Mouse (Mus musculus): ENCODE data around the gene Zfp449. TPM values are rescaled to one million over a fixed set of nuclear protein-coding genes. Genes with fewer than 3 reads are reported as not detected.

The Zfp449 gene
- polyA plus RNA-seq, 2 experiments, result 6.2 to 9.9 TPM

GRCm38 (mm10) chrX:56384142-56384541 lies 37.9 kb downstream of the Zfp449 start:
- no peak for ATAC-seq (ENCODE audit: low FRiP score, low read depth)
- 82% methylated on average over 2 of the region's 2 CpGs for WGBS
- Histone ChIP-seq H3K36me3 (ENCODE audit: control insufficient read depth, insufficient read depth, low read length) (no peaks in the 10 kb centered on the region), H3K27me3 (ENCODE audit: control insufficient read depth, insufficient read depth, low read length) (no peaks in the 10 kb centered on the region), H3K9ac (ENCODE audit: low read depth, low read length, severe bottlenecking) (no peak overlapping the region), H3K4me3 (replicated peaks; ENCODE audit: low read length) (no peak overlapping the region), H3K4me2 (replicated peaks; ENCODE audit: low read depth, low read length, severe bottlenecking) (no peak overlapping the region), H3K4me1 (ENCODE audit: control insufficient read depth, insufficient read depth, low read length) (no peaks in the 10 kb centered on the region), H3K9me3 (ENCODE audit: control insufficient read depth, low read length) (no peaks in the 10 kb centered on the region), H3K27ac (replicated peaks; ENCODE audit: low read depth, low read length) (no peak overlapping the region)
- peak; percentile 20 for DNase-seq (ENCODE audit: low spot score)
- no peak for TF ChIP-seq POLR2A (IDR thresholded peaks at IDR 0.05; ENCODE audit: borderline replicate concordance, extremely low read depth, insufficient read depth, insufficient read length)

GRCm38 (mm10) chrX:56404646-56405045 lies 58.4 kb downstream of the Zfp449 start:
- H3K9me3 ChIP-seq (ENCODE audit: control insufficient read depth, low read length), result no peaks in the 10 kb centered on the region
- H3K9ac ChIP-seq (ENCODE audit: low read depth, low read length, severe bottlenecking), result no peak overlapping the region
- 37% methylated on average over 2 of the region's 2 CpGs for WGBS
- DNase-seq (ENCODE audit: low spot score), result no peak
- H3K4me3 ChIP-seq (replicated peaks; ENCODE audit: low read length), result no peak overlapping the region
- no peak overlapping the region for H3K4me2 ChIP-seq (replicated peaks; ENCODE audit: low read depth, low read length, severe bottlenecking)
- H3K27ac ChIP-seq (replicated peaks; ENCODE audit: low read depth, low read length), result no peak overlapping the region
- ATAC-seq (ENCODE audit: low FRiP score, low read depth), result no peak
- no peaks in the 10 kb centered on the region for H3K27me3 ChIP-seq (ENCODE audit: control insufficient read depth, insufficient read depth, low read length)
- H3K36me3 ChIP-seq (ENCODE audit: control insufficient read depth, insufficient read depth, low read length), result no peaks in the 10 kb centered on the region
- TF ChIP-seq POLR2A (IDR thresholded peaks at IDR 0.05; ENCODE audit: borderline replicate concordance, extremely low read depth, insufficient read depth, insufficient read length), result no peak
- no peaks in the 10 kb centered on the region for H3K4me1 ChIP-seq (ENCODE audit: control insufficient read depth, insufficient read depth, low read length)

- no peaks in the 10 kb centered on the region for H3K4me1 ChIP-seq (ENCODE audit: control insufficient read depth, insufficient read depth, low read length)
- no peaks in the 10 kb centered on the region for H3K36me3 ChIP-seq (ENCODE audit: control insufficient read depth, insufficient read depth, low read length)
- no peak overlapping the region for H3K27ac ChIP-seq (replicated peaks; ENCODE audit: low read depth, low read length)
- WGBS, result 65% methylated on average over 1 of the region's 1 CpGs
- no peaks in the 10 kb centered on the region for H3K9me3 ChIP-seq (ENCODE audit: control insufficient read depth, low read length)
- no peak overlapping the region for H3K4me2 ChIP-seq (replicated peaks; ENCODE audit: low read depth, low read length, severe bottlenecking)
- H3K27me3 ChIP-seq (ENCODE audit: control insufficient read depth, insufficient read depth, low read length), result no peaks in the 10 kb centered on the region
- DNase-seq (ENCODE audit: low spot score) (no peak), ATAC-seq (ENCODE audit: low FRiP score, low read depth) (no peak)
- TF ChIP-seq POLR2A (IDR thresholded peaks at IDR 0.05; ENCODE audit: borderline replicate concordance, extremely low read depth, insufficient read depth, insufficient read length), result no peak
- H3K9ac ChIP-seq (ENCODE audit: low read depth, low read length, severe bottlenecking), result no peak overlapping the region
- H3K4me3 ChIP-seq (replicated peaks; ENCODE audit: low read length), result no peak overlapping the region
These were observed 59.3 kb downstream of the Zfp449 start for GRCm38 (mm10) chrX:56405482-56405881.

GRCm38 (mm10) chrX:56406128-56406527 lies 59.9 kb downstream of the Zfp449 start:
- no peak overlapping the region for H3K4me2 ChIP-seq (replicated peaks; ENCODE audit: low read depth, low read length, severe bottlenecking)
- TF ChIP-seq POLR2A (IDR thresholded peaks at IDR 0.05; ENCODE audit: borderline replicate concordance, extremely low read depth, insufficient read depth, insufficient read length), result no peak
- no peaks in the 10 kb centered on the region for H3K27me3 ChIP-seq (ENCODE audit: control insufficient read depth, insufficient read depth, low read length)
- H3K36me3 ChIP-seq (ENCODE audit: control insufficient read depth, insufficient read depth, low read length), result no peaks in the 10 kb centered on the region
- H3K4me3 ChIP-seq (replicated peaks; ENCODE audit: low read length), result no peak overlapping the region
- DNase-seq (ENCODE audit: low spot score), result no peak
- no peak for ATAC-seq (ENCODE audit: low FRiP score, low read depth)
- H3K9ac ChIP-seq (ENCODE audit: low read depth, low read length, severe bottlenecking), result no peak overlapping the region
- H3K9me3 ChIP-seq (ENCODE audit: control insufficient read depth, low read length), result no peaks in the 10 kb centered on the region
- H3K4me1 ChIP-seq (ENCODE audit: control insufficient read depth, insufficient read depth, low read length), result no peaks in the 10 kb centered on the region
- H3K27ac ChIP-seq (replicated peaks; ENCODE audit: low read depth, low read length), result no peak overlapping the region
- 33% methylated on average over 5 of the region's 5 CpGs for WGBS

Other genes starting within 250 kb of the Zfp449 start
- gene 3830403N18Rik, start 209.8 kb upstream of the Zfp449 start, polyA plus RNA-seq (2012; rRNA removed), result 0.27 and 0.59 TPM in 2 replicates
- 1.1 and 2.0 TPM in 2 replicates for gene 3830403N18Rik, start 209.8 kb upstream of the Zfp449 start, polyA plus RNA-seq (2014; fragmentation: Nextera tagmentation; extraction: Ambion mirVana)
- not detected in 2 replicates for gene Gm773, start 133.5 kb upstream of the Zfp449 start, polyA plus RNA-seq (2012; rRNA removed)
- not detected in 2 replicates for gene Gm773, start 133.5 kb upstream of the Zfp449 start, polyA plus RNA-seq (2014; fragmentation: Nextera tagmentation; extraction: Ambion mirVana)
- gene Smim10l2a, start 28.2 kb downstream of the Zfp449 start, polyA plus RNA-seq (2012; rRNA removed), result 4.0 and 4.5 TPM in 2 replicates
- 3.8 and 5.7 TPM in 2 replicates for gene Smim10l2a, start 28.2 kb downstream of the Zfp449 start, polyA plus RNA-seq (2014; fragmentation: Nextera tagmentation; extraction: Ambion mirVana)
- gene Gm2174, start 101.6 kb downstream of the Zfp449 start, polyA plus RNA-seq (2012; rRNA removed), result not detected in 2 replicates
- 2.5 and 3.3 TPM in 2 replicates for gene Gm2174, start 101.6 kb downstream of the Zfp449 start, polyA plus RNA-seq (2014; fragmentation: Nextera tagmentation; extraction: Ambion mirVana)
- 88.7 and 104 TPM in 2 replicates for gene Ints6l, start 108.5 kb downstream of the Zfp449 start, polyA plus RNA-seq (2012; rRNA removed)
- gene Ints6l, start 108.5 kb downstream of the Zfp449 start, polyA plus RNA-seq (2014; fragmentation: Nextera tagmentation; extraction: Ambion mirVana), result 27.9 and 32.5 TPM in 2 replicates
- not detected in 2 replicates for gene Gm10477, start 178.3 kb downstream of the Zfp449 start, polyA plus RNA-seq (2012; rRNA removed)
- gene Gm10477, start 178.3 kb downstream of the Zfp449 start, polyA plus RNA-seq (2014; fragmentation: Nextera tagmentation; extraction: Ambion mirVana), result not detected in 2 replicates
- 0.14 TPM in 1 of 2 replicates, not detected in the other for gene Gm648, start 203.2 kb downstream of the Zfp449 start, polyA plus RNA-seq (2012; rRNA removed)
- not detected in 2 replicates for gene Gm648, start 203.2 kb downstream of the Zfp449 start, polyA plus RNA-seq (2014; fragmentation: Nextera tagmentation; extraction: Ambion mirVana)

Measured in limb, embryonic 14.5 days (tissue).